Mouse (Mus musculus) midbrain, embryonic 12.5 days (tissue): Measurements from ENCODE around the gene Ypel4. TPM values are rescaled to one million over a fixed set of nuclear protein-coding genes. Genes with fewer than 3 reads are reported as not detected.
A peak's percentile ranks its signal among the peaks of the same experiment; 100 is the strongest.

Experiments
- ATAC-seq: fragments of 200-750 bp; cut with Nextera tagmentation; 2 replicates; pipeline ENCODE4 v1.8.0; 2017; ENCODE audit warnings: low read depth, moderate TSS enrichment, moderate library complexity; ENCODE audit not compliant: low FRiP score
- H3K27ac ChIP-seq: fragments of 300-500 bp; sonication (generic); replicated peaks from 2 replicates; pipeline ENCODE4 v1.5.1; 2016; ENCODE audit warnings: mild to moderate bottlenecking
- H3K27me3 ChIP-seq: fragments of 300-500 bp; sonication (generic); 2 replicates; pipeline ENCODE4 v1.6.1; 2016; ENCODE audit warnings: mild to moderate bottlenecking
- H3K36me3 ChIP-seq: fragments of 300-500 bp; sonication (generic); 2 replicates; pipeline ENCODE4 v1.6.1; 2016
- H3K4me1 ChIP-seq: fragments of 300-500 bp; sonication (generic); 2 replicates; pipeline ENCODE4 v1.6.1; 2016
- H3K4me2 ChIP-seq: fragments of 300-500 bp; sonication (generic); replicated peaks from 2 replicates; pipeline ENCODE4 v1.6.1; 2016; ENCODE audit warnings: mild to moderate bottlenecking, moderate library complexity
- H3K4me3 ChIP-seq: fragments of 300-500 bp; sonication (generic); 2 replicates; pipeline ENCODE4 v1.5.1; 2016; ENCODE audit warnings: mild to moderate bottlenecking
- H3K9ac ChIP-seq: fragments of 300-500 bp; sonication (generic); replicated peaks from 2 replicates; pipeline ENCODE4 v1.6.1; 2016; ENCODE audit warnings: mild to moderate bottlenecking, moderate library complexity
- H3K9me3 ChIP-seq: fragments of 300-500 bp; sonication (generic); 2 replicates; pipeline ENCODE4 v1.6.1; 2016; ENCODE audit warnings: mild to moderate bottlenecking
- WGBS: fragments of 180-500 bp; shearing (Covaris S2); methylation state at CpG from one replicate; pipeline ENCODE4 v1.1.7; 2016; 5-methylcytosine and 5-hydroxymethylcytosine counted together
- polyA plus RNA-seq: library from polyadenylated mRNA; unstranded; fragments of >200 nt; fragmentation: Nextera tagmentation; extraction: Ambion mirVana; gene quantifications from 2 replicates; pipeline ENCODE4 v1.2.1, GENCODE M21; 2016

Ypel4 gene
- polyA plus RNA-seq, 1 experiment from 2014 or later: 22.5 TPM

- peak within 1 kb of the TSS; percentile 90 for H3K4me3 ChIP-seq
- ATAC-seq: peak; percentile 84
- peak within 1 kb of the TSS; percentile 98 for H3K27ac ChIP-seq
- H3K36me3 ChIP-seq: peaks cover 9% of the 10 kb centered on the region; the same call in 1 of the 2 replicates
- no peaks in the 10 kb centered on the region for H3K27me3 ChIP-seq
- H3K9ac ChIP-seq: peak within 1 kb of the TSS; percentile 98
- peaks cover 49% of the 10 kb centered on the region for H3K4me1 ChIP-seq
- H3K9me3 ChIP-seq: no peaks in the 10 kb centered on the region
- H3K4me2 ChIP-seq: peak within 1 kb of the TSS; percentile 70
- under 1% methylated on average over 25 of the region's 25 CpGs for WGBS
Measured at GRCm38 (mm10) chr2:84743561-84743960, 9.7 kb downstream of the Ypel4 start, which contains the start of gene Gm19426. TSS of gene Gm19426 (minus strand) at chr2:84743655.

- ATAC-seq: peak; percentile 14
- Histone ChIP-seq H3K36me3 (peaks cover 9% of the 10 kb centered on the region; the same call in 1 of the 2 replicates), H3K9me3 (no peaks in the 10 kb centered on the region), H3K4me1 (peaks cover 43% of the 10 kb centered on the region), H3K9ac (peak overlapping the region; percentile 98), H3K27me3 (no peaks in the 10 kb centered on the region), H3K27ac (peak overlapping the region; percentile 98), H3K4me2 (peak overlapping the region; percentile 70), H3K4me3 (peak overlapping the region; percentile 90)
- WGBS: under 1% methylated on average over 10 of the region's 10 CpGs
Measured at GRCm38 (mm10) chr2:84744126-84744525, 10.3 kb downstream of the Ypel4 start.

- WGBS: 80% methylated on average over 6 of the region's 6 CpGs
- no peak overlapping the region for H3K9ac ChIP-seq
- no peak overlapping the region for H3K27ac ChIP-seq
- no peak overlapping the region for H3K4me3 ChIP-seq
- no peaks in the 10 kb centered on the region for H3K9me3 ChIP-seq
- no peaks in the 10 kb centered on the region for H3K4me1 ChIP-seq
- H3K36me3 ChIP-seq: no peaks in the 10 kb centered on the region
- H3K27me3 ChIP-seq: no peaks in the 10 kb centered on the region
- H3K4me2 ChIP-seq: no peak overlapping the region
- no peak for ATAC-seq
Measured at GRCm38 (mm10) chr2:84750115-84750514, 16.3 kb downstream of the Ypel4 start.

- WGBS: 87% methylated on average over 5 of the region's 5 CpGs
- H3K9ac ChIP-seq: no peak overlapping the region
- no peaks in the 10 kb centered on the region for H3K27me3 ChIP-seq
- no peak overlapping the region for H3K4me3 ChIP-seq
- H3K27ac ChIP-seq: no peak overlapping the region
- H3K4me2 ChIP-seq: no peak overlapping the region
- no peaks in the 10 kb centered on the region for H3K4me1 ChIP-seq
- H3K9me3 ChIP-seq: no peaks in the 10 kb centered on the region
- H3K36me3 ChIP-seq: no peaks in the 10 kb centered on the region
- ATAC-seq: no peak
Measured at GRCm38 (mm10) chr2:84756245-84756644, 22.4 kb downstream of the Ypel4 start.

GRCm38 (mm10) chr2:84757026-84757682 lies 23.3 kb downstream of the Ypel4 start:
- 59% methylated on average over 7 of the region's 7 CpGs for WGBS
- no peak for ATAC-seq
- no peak overlapping the region for H3K27ac ChIP-seq

GRCm38 (mm10) chr2:84758542-84759127 lies 24.8 kb downstream of the Ypel4 start:
- ATAC-seq: peak; percentile 40; the same call in 1 of the 2 replicates
- H3K4me2 ChIP-seq: no peak overlapping the region
- no peaks in the 10 kb centered on the region for H3K27me3 ChIP-seq
- H3K36me3 ChIP-seq: no peaks in the 10 kb centered on the region
- whole genome bisulfite sequencing: 0% methylated on average over 2 of the region's 2 CpGs
- H3K9ac ChIP-seq: no peak overlapping the region
- H3K27ac ChIP-seq: no peak overlapping the region
- no peaks in the 10 kb centered on the region for H3K4me1 ChIP-seq
- H3K9me3 ChIP-seq: no peaks in the 10 kb centered on the region
- H3K4me3 ChIP-seq: no peak overlapping the region

More at GRCm38 (mm10) chr2:84757026-84757682, 23.3 kb downstream of the Ypel4 start:
- Histone ChIP-seq H3K9ac (no peak overlapping the region), H3K9me3 (no peaks in the 10 kb centered on the region), H3K36me3 (no peaks in the 10 kb centered on the region), H3K4me2 (no peak overlapping the region), H3K4me3 (no peak overlapping the region), H3K27me3 (no peaks in the 10 kb centered on the region), H3K4me1 (no peaks in the 10 kb centered on the region)

- no peaks in the 10 kb centered on the region for H3K27me3 ChIP-seq
- no peaks in the 10 kb centered on the region for H3K9me3 ChIP-seq
- no peaks in the 10 kb centered on the region for H3K36me3 ChIP-seq
- no peak overlapping the region for H3K4me3 ChIP-seq
- 75% methylated on average over 8 of the region's 8 CpGs for WGBS
- no peak overlapping the region for H3K9ac ChIP-seq
- no peak overlapping the region for H3K27ac ChIP-seq
- ATAC-seq: no peak
- H3K4me2 ChIP-seq: no peak overlapping the region
- H3K4me1 ChIP-seq: no peaks in the 10 kb centered on the region
Measured at GRCm38 (mm10) chr2:84760777-84761176, 26.9 kb downstream of the Ypel4 start.

GRCm38 (mm10) chr2:84761309-84761708 lies 27.5 kb downstream of the Ypel4 start:
- 86% methylated on average over 3 of the region's 3 CpGs for WGBS
- Histone ChIP-seq H3K4me2 (no peak overlapping the region), H3K27ac (no peak overlapping the region), H3K9ac (no peak overlapping the region), H3K36me3 (no peaks in the 10 kb centered on the region), H3K27me3 (no peaks in the 10 kb centered on the region), H3K4me3 (no peak overlapping the region), H3K4me1 (no peaks in the 10 kb centered on the region), H3K9me3 (no peaks in the 10 kb centered on the region)
- no peak for ATAC-seq

- H3K9ac ChIP-seq: no peak overlapping the region
- H3K36me3 ChIP-seq: no peaks in the 10 kb centered on the region
- H3K9me3 ChIP-seq: no peaks in the 10 kb centered on the region
- H3K27ac ChIP-seq: no peak overlapping the region
- H3K27me3 ChIP-seq: no peaks in the 10 kb centered on the region
- ATAC-seq: no peak
- no peak overlapping the region for H3K4me2 ChIP-seq
- no peaks in the 10 kb centered on the region for H3K4me1 ChIP-seq
- no peak overlapping the region for H3K4me3 ChIP-seq
- WGBS: 87% methylated on average over 1 of the region's 1 CpGs
Measured at GRCm38 (mm10) chr2:84761840-84762239, 28.0 kb downstream of the Ypel4 start.

- H3K27ac ChIP-seq: no peak overlapping the region
- H3K27me3 ChIP-seq: no peaks in the 10 kb centered on the region
- no peaks in the 10 kb centered on the region for H3K4me1 ChIP-seq
- H3K4me2 ChIP-seq: no peak overlapping the region
- H3K4me3 ChIP-seq: no peak overlapping the region
- H3K36me3 ChIP-seq: no peaks in the 10 kb centered on the region
- WGBS: 32% methylated on average over 4 of the region's 4 CpGs
- ATAC-seq: no peak
- no peak overlapping the region for H3K9ac ChIP-seq
- H3K9me3 ChIP-seq: no peaks in the 10 kb centered on the region
Measured at GRCm38 (mm10) chr2:84762295-84762694, 28.4 kb downstream of the Ypel4 start.

GRCm38 (mm10) chr2:84762818-84763217 lies 29.0 kb downstream of the Ypel4 start:
- 53% methylated on average over 1 of the region's 1 CpGs for WGBS
- Histone ChIP-seq H3K4me3 (no peak overlapping the region), H3K4me2 (no peak overlapping the region), H3K27ac (no peak overlapping the region), H3K27me3 (no peaks in the 10 kb centered on the region), H3K9me3 (no peaks in the 10 kb centered on the region), H3K4me1 (no peaks in the 10 kb centered on the region), H3K36me3 (no peaks in the 10 kb centered on the region), H3K9ac (no peak overlapping the region)
- no peak for ATAC-seq

GRCm38 (mm10) chr2:84770501-84770900 lies 36.6 kb downstream of the Ypel4 start:
- Histone ChIP-seq H3K4me2 (no peak overlapping the region), H3K27me3 (no peaks in the 10 kb centered on the region), H3K4me3 (no peak overlapping the region), H3K4me1 (peaks cover 23% of the 10 kb centered on the region), H3K9ac (no peak overlapping the region), H3K36me3 (peaks cover 3% of the 10 kb centered on the region; the same call in 1 of the 2 replicates), H3K9me3 (no peaks in the 10 kb centered on the region), H3K27ac (no peak overlapping the region)
- ATAC-seq: no peak
- WGBS: 79% methylated on average over 6 of the region's 6 CpGs
